Mouse (Mus musculus): ENCODE results near the gene Tango2. TPM values are rescaled to one million over a fixed set of nuclear protein-coding genes. Genes with fewer than 3 reads are reported as not detected.

The Tango2 gene
- total and polyA plus RNA-seq, 3 experiments: 3.8 to 10.8 (median 9.6) TPM

DNA sequence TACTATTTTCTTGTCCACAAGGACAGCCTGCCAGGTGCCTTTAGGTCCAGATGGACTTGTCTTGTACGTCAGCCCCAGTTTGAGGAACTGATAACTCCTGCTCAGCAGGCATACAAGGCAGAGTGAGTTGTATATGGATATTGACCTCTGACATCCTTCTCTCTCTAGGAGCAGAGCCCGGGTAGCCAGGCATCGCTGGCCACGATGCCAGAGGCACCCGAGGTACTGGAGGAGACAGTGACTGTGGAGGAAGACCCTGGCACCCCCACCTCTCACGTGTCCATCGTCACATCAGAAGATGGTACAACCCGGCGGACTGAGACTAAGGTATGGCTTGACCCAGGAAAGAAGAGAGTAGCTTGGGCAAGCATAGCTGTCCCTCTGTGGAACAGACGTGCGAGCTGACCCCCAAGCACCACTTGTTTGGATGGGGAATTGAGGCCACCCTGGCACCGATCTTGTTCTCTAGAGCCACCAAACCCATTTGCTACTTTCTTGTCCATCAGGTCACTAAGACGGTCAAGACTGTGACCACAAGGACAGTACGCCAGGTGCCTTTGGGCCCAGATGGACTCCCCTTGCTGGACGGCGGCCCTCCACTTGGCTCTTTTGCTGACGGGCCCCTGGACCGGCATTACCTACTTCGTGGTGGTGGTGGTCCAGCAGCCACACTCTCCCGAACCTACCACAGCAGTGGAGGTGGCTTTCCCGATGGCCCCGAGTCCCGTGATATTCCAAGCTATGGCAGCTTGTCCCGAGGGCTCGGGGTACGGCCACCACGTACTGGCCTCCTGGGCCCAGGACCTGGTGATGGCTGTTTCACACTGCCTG, 49.1 kb upstream of the Tango2 start:
- H3K79me2 ChIP-seq (replicated peaks; ENCODE audit: control insufficient read depth, extremely low read depth, insufficient read depth, poor library complexity, severe bottlenecking): no peaks in the 10 kb centered on the region
- dilution Hi-C loops (cut with MboI; ENCODE audit: extremely low pct_ligation_motif_present, extremely low pct_unique_long_range_greater_than_20kb, low sequenced_read_pairs): no loop called here
- peaks cover 3% of the 10 kb centered on the region for H3K27me3 ChIP-seq (replicated peaks)
- H3K4me3 ChIP-seq (replicated peaks in 1 of 3; ENCODE audit: low read depth in 2 of 3, low read length in 2 of 3, poor library complexity in 1 of 3): no peak overlapping the region
- no peak overlapping the region for H3K4me2 ChIP-seq (ENCODE audit: insufficient read depth, low read depth, poor library complexity, severe bottlenecking)
- H3K27ac ChIP-seq (ENCODE audit: insufficient read depth, low read depth): no peak overlapping the region
- H3K9me3 ChIP-seq (replicated peaks; ENCODE audit: low read length): no peaks in the 10 kb centered on the region
- TF ChIP-seq UBTF (IDR thresholded peaks at IDR 0.05; ENCODE audit: low read depth, low read length): no peak
- no peak for TF ChIP-seq SMC3 (IDR thresholded peaks at IDR 0.05; ENCODE audit: low read depth, low read length)
- TF ChIP-seq POLR2AphosphoS2 (IDR thresholded peaks at IDR 0.05; ENCODE audit: low read depth, low read length): no peak
- TF ChIP-seq MAFK (IDR thresholded peaks at IDR 0.05; ENCODE audit: insufficient replicate concordance, low read length): no peak
- TF ChIP-seq POLR2A (IDR thresholded peaks at IDR 0.05; ENCODE audit: low read depth, low read length): no peak
- TF ChIP-seq NELFE (IDR thresholded peaks at IDR 0.05; ENCODE audit: low read depth, low read length): no peak
- TF ChIP-seq BHLHE40 (IDR thresholded peaks at IDR 0.05; ENCODE audit: low read depth, low read length): no peak
- no peak for TF ChIP-seq E2F4 (IDR thresholded peaks at IDR 0.05; ENCODE audit: insufficient replicate concordance, low read depth, low read length)
- TF ChIP-seq KAT2A (IDR thresholded peaks at IDR 0.05; ENCODE audit: insufficient replicate concordance, low read length): no peak
- TF ChIP-seq ZKSCAN1 (IDR thresholded peaks at IDR 0.05; ENCODE audit: borderline replicate concordance, low read depth, low read length): no peak
- no peak for TF ChIP-seq JUND (conservative IDR thresholded peaks at IDR 0.05; ENCODE audit: low read depth, low read length)
- no peak for DNase-seq (ENCODE audit: extremely low read depth)
- H3K9ac ChIP-seq (ENCODE audit: insufficient read depth, low read depth): no peak overlapping the region
- H3K4me1 ChIP-seq (ENCODE audit: control insufficient read depth in 1 of 2, insufficient read depth in 2 of 2): peaks cover 18 to 41% of the 10 kb centered on the region in 2 experiments
- in situ Hi-C loops (cut with MboI; ENCODE audit: low pct_ligation_motif_present, low pct_unique_long_range_greater_than_20kb, low sequenced_read_pairs): no loop called here
- H3K36me3 ChIP-seq (replicated peaks in 1 of 2; ENCODE audit: control insufficient read depth in 1 of 2, insufficient read depth in 1 of 2, low read length in 1 of 2): peaks cover 0 to 14% of the 10 kb centered on the region in 2 experiments

DNA sequence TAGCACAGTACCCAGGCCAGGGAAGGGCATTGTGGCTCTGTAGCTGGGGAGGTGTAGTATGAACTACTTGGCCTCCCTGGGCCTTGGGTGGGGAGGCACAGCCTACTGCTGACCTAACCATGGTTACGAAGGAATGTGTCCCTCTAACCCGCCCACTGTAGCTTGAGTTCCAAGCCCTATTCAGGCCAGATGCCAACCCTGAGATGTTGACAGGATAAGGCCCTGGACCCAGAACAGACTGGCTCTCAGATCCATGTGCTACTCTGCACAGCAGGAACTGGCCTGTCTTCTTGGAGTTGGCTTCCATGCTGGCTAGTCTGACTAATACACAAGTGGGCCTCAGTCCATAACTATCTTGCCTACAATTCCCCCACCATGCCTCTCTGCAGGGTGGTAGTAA, 48.3 kb upstream of the Tango2 start:
- Histone ChIP-seq H3K27ac (ENCODE audit: insufficient read depth, low read depth) (no peak overlapping the region), H3K4me2 (ENCODE audit: insufficient read depth, low read depth, poor library complexity, severe bottlenecking) (no peak overlapping the region), H3K4me1 (ENCODE audit: control insufficient read depth in 1 of 2, insufficient read depth in 2 of 2) (peaks cover 18 to 42% of the 10 kb centered on the region in 2 experiments), H3K36me3 (replicated peaks in 1 of 2; ENCODE audit: control insufficient read depth in 1 of 2, insufficient read depth in 1 of 2, low read length in 1 of 2) (peaks cover 0 to 14% of the 10 kb centered on the region in 2 experiments), H3K4me3 (replicated peaks in 1 of 3; ENCODE audit: low read depth in 2 of 3, low read length in 2 of 3, poor library complexity in 1 of 3) (no peak overlapping the region), H3K79me2 (replicated peaks; ENCODE audit: control insufficient read depth, extremely low read depth, insufficient read depth, poor library complexity, severe bottlenecking) (no peaks in the 10 kb centered on the region), H3K9me3 (replicated peaks; ENCODE audit: low read length) (no peaks in the 10 kb centered on the region), H3K9ac (ENCODE audit: insufficient read depth, low read depth) (no peak overlapping the region), H3K27me3 (replicated peaks) (peaks cover 6% of the 10 kb centered on the region)
- no peak for DNase-seq (ENCODE audit: extremely low read depth)
- dilution Hi-C loops (cut with MboI; ENCODE audit: extremely low pct_ligation_motif_present, extremely low pct_unique_long_range_greater_than_20kb, low sequenced_read_pairs) (no loop called here), in situ Hi-C loops (cut with MboI; ENCODE audit: low pct_ligation_motif_present, low pct_unique_long_range_greater_than_20kb, low sequenced_read_pairs) (no loop called here)
- TF ChIP-seq MYC (IDR thresholded peaks at IDR 0.05; ENCODE audit: low read depth, low read length) (no peak), NRF1 (IDR thresholded peaks at IDR 0.05; ENCODE audit: low read depth, low read length) (no peak), SMC3 (IDR thresholded peaks at IDR 0.05; ENCODE audit: low read depth, low read length) (no peak), CHD1 (IDR thresholded peaks at IDR 0.05; ENCODE audit: low read depth, low read length) (no peak), MEF2A (IDR thresholded peaks at IDR 0.05; ENCODE audit: borderline replicate concordance, low read depth, low read length) (no peak), KAT2A (IDR thresholded peaks at IDR 0.05; ENCODE audit: insufficient replicate concordance, low read length) (no peak), USF2 (conservative IDR thresholded peaks at IDR 0.05; ENCODE audit: low read depth, low read length) (no peak), RAD21 (IDR thresholded peaks at IDR 0.05; ENCODE audit: low read depth, low read length) (no peak), POLR2A (IDR thresholded peaks at IDR 0.05; ENCODE audit: low read depth, low read length) (no peak), ETS1 (conservative IDR thresholded peaks at IDR 0.05; ENCODE audit: low read depth, low read length) (no peak), EP300 (IDR thresholded peaks at IDR 0.05; ENCODE audit: low read length) (no peak)
